Mouse (Mus musculus) urinary bladder, postnatal 4 days (tissue): ENCODE data around the gene Sar1a.

Source experiments
- DNase-seq, 2 experiments: peaks; one replicate each; pipeline ENCODE4 v3.0.0; 2021 to 2022; ENCODE audit warnings: low spot score in 2 of 2

Gene Sar1a

GRCm38 (mm10) chr10:61730171-61730570 is 50.1 kb downstream of the Sar1a start:
- DNase-seq = no peak

GRCm38 (mm10) chr10:61734377-61734776 is 54.3 kb downstream of the Sar1a start:
- DNase-seq = no peak

GRCm38 (mm10) chr10:61736671-61737078 is 56.6 kb downstream of the Sar1a start:
- DNase-seq = no peak

GRCm38 (mm10) chr10:61737537-61737936 is 57.4 kb downstream of the Sar1a start:
- no peak for DNase-seq

GRCm38 (mm10) chr10:61738126-61738525 is 58.0 kb downstream of the Sar1a start:
- no peak for DNase-seq

- no peak for DNase-seq
Measured at GRCm38 (mm10) chr10:61741306-61741705, 61.2 kb downstream of the Sar1a start.

- no peak for DNase-seq
Measured at GRCm38 (mm10) chr10:61741873-61742272, 61.8 kb downstream of the Sar1a start.

- no peak for DNase-seq
Measured at GRCm38 (mm10) chr10:61742336-61742735, 62.2 kb downstream of the Sar1a start.
